Mouse (Mus musculus): ENCODE results near the gene Ceacam1. TPM values are rescaled to one million over a fixed set of nuclear protein-coding genes. Genes with fewer than 3 reads are reported as not detected.
"Not testable (repeated sequence)": the region's sequence is repeated elsewhere in the genome, so short reads cannot be mapped to it uniquely, and the experiment has no call there.

Gene Ceacam1
- 2.1 and 2.4 TPM in 2 replicates for polyA plus RNA-seq (2016; fragmentation: Nextera tagmentation; extraction: Ambion mirVana)

DNA sequence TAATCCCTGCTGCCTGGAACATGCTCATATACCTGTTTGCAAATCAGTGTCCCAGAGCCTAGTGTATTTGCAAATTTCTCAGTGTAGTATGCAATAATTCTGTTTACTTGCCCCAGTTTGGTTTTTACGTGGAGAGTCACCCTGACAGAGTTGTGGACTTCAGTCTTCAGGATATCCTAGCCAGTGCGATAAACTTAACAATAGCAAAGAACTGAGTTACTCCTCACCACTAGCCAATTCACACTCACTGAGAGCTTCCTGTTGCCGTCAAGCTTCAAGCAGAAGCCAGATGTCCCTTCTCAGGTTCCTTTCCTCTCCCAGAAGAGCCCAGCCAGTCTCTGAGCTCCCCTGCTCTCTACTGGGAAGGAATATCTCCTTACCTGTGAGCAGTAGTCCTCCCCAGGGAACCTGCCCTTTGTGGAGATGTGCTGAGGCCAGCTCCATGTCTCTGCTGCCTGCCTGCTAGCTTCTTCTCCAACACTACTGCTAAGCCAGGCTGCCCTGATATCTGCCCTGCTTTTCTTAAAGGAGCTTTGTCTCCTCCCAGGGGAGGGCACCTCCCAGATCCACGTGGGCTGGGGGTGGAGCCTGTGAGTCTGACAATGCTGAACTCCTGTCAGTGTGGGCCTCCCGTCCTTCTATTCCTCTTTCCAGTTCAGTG lies at the start of gene Ceacam1:
TSS of gene Ceacam1 (minus strand) at position 513 of the 661 bp plus-strand sequence.
- H3K4me2 ChIP-seq: 0 out of 2 replicates have a peak within 1 kb of the TSS, but pooled peaks have one; percentile 24
- not testable (repeated sequence) for H3K4me1 ChIP-seq (replicated peaks); H3K27me3 ChIP-seq (replicated peaks); H3K36me3 ChIP-seq; H3K4me3 ChIP-seq; H3K9ac ChIP-seq; H3K9me3 ChIP-seq (replicated peaks)
- 13% methylated on average over 5 of the region's 5 CpGs for WGBS
- peak; percentile 60 for ATAC-seq (ENCODE audit: insufficient number of reproducible peaks, low FRiP score)
- peak within 1 kb of the TSS; percentile 28; the same call in 1 of the 2 replicates for H3K27ac ChIP-seq (ENCODE audit: poor library complexity, severe bottlenecking)

DNA sequence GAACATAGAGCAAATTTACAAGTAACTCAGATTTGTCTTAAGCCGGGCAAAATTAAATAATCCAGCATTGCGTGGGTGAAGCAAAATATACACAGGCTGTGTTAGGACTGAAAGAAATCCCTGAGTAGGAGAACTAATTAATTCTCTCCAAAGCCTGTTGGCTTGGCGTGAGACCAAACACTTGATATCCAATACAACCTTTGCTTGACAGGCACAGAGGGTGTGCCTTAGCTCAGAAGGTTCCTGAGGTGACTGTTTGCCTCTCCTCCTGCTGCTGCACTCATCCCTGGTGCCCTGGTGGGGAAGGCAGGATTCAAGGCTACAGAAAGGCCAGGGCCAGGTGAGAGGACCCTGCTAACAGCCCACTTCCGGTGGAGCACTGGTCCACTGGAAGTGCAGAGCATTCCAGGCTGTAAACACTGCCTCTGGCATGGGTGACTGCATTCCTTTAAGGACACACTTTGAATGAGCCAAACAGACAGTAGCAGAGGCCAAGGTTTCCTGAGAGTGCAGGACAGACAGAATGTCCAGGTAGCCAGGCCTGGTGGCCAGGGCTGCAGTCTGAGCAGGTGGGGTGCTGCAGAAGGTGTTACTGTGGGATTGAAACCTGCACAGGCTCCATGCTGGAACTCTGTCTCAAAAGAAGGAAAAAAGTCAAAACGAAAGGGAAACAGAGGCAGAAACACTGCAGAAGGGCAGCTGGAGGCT lies 38.8 kb upstream of the Ceacam1 start:
- ATAC-seq (ENCODE audit: insufficient number of reproducible peaks, low FRiP score); H3K4me3 ChIP-seq; H3K9me3 ChIP-seq (replicated peaks); H3K4me1 ChIP-seq (replicated peaks); H3K4me2 ChIP-seq; H3K9ac ChIP-seq; H3K36me3 ChIP-seq; H3K27me3 ChIP-seq (replicated peaks); H3K27ac ChIP-seq (ENCODE audit: poor library complexity, severe bottlenecking): not testable (repeated sequence)
- WGBS: 70% methylated on average over 2 of the region's 5 CpGs

DNA sequence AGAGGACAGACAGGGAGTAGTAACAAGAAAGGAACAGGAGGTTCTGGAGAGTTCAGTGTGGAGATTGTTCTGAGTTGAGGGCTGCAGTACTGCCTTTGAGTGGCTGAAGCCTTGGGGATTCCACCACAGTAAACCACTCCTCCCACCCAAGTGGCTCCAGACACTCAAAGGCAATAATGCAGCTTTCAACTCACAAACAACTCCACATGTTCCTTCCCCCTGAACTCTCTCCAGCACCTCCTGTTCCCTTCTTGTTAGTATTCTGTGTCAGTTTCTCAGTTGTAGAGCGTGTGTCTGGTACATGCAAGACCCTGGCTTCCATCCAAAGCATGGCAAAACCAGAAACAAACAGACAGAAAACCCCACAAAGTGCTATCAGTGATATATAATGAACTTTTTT lies 38.3 kb upstream of the Ceacam1 start:
- H3K9ac ChIP-seq; H3K9me3 ChIP-seq (replicated peaks); H3K4me2 ChIP-seq; ATAC-seq (ENCODE audit: insufficient number of reproducible peaks, low FRiP score); H3K36me3 ChIP-seq; H3K4me1 ChIP-seq (replicated peaks); H3K4me3 ChIP-seq; H3K27me3 ChIP-seq (replicated peaks); H3K27ac ChIP-seq (ENCODE audit: poor library complexity, severe bottlenecking): not testable (repeated sequence)
- WGBS: 62% methylated on average over 1 of the region's 1 CpGs

- H3K27me3 ChIP-seq (replicated peaks): no peaks in the 10 kb centered on the region
- H3K9me3 ChIP-seq (replicated peaks): no peaks in the 10 kb centered on the region
- H3K4me3 ChIP-seq: no peak overlapping the region
- ATAC-seq (ENCODE audit: insufficient number of reproducible peaks, low FRiP score): no peak
- no peak overlapping the region for H3K4me2 ChIP-seq
- 21% methylated on average over 3 of the region's 3 CpGs for WGBS
- H3K27ac ChIP-seq (ENCODE audit: poor library complexity, severe bottlenecking): no peak overlapping the region
- H3K36me3 ChIP-seq: no peaks in the 10 kb centered on the region
- H3K9ac ChIP-seq: no peak overlapping the region
- H3K4me1 ChIP-seq (replicated peaks): no peaks in the 10 kb centered on the region
These were observed 32.5 kb upstream of the Ceacam1 start for GRCm38 (mm10) chr7:25509925-25510324.

DNA sequence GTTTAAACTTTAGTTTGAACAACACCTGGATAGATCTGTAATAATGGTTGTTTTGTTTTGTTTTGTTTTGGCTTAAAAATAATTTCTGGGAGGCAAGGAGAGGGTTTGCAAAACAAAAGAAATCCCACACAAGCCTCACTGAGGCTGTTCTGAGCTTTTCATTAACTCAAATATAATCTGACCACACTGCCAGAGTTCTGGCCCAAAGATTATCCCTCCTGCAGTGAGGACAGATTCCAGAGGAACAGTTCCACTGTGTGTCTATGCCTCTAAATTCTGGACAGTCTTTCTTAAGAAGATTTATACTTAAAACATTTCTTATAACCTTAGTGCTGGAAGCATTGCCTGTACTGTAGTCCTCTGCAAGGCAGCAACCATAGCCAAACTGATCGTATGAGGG lies 17.2 kb upstream of the Ceacam1 start:
- WGBS: 86% methylated on average over 1 of the region's 1 CpGs

DNA sequence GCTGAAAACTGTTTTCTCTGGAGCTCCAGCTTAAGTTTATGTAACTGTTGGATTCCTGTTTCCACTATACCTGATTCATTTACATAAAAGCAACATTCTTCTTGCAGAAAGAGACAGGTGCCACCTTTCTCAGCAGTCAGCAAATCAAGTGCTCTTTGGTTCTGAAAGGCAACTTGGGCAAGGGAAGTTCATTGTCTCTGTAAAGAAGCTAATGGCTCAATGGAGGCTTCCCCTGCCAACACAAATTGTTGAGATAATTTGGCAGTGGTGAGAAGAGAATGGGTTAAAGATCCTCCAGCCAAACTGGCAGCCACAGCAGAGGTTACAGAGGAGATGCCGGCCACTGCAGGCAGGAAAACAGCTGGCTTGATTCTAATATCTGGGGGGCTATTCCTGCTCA lies 13.3 kb upstream of the Ceacam1 start:
- not testable (repeated sequence) for H3K4me3 ChIP-seq; H3K9ac ChIP-seq; H3K4me2 ChIP-seq; H3K27me3 ChIP-seq (replicated peaks); H3K27ac ChIP-seq (ENCODE audit: poor library complexity, severe bottlenecking); H3K4me1 ChIP-seq (replicated peaks); ATAC-seq (ENCODE audit: insufficient number of reproducible peaks, low FRiP score); H3K36me3 ChIP-seq; H3K9me3 ChIP-seq (replicated peaks)
- no CpG with 5 or more reads among the region's 1 CpGs for WGBS

More for the DNA sequence above, 17.2 kb upstream of the Ceacam1 start:
- Histone ChIP-seq H3K36me3 (no peaks in the 10 kb centered on the region), H3K4me1 (replicated peaks) (no peaks in the 10 kb centered on the region), H3K9me3 (replicated peaks) (no peaks in the 10 kb centered on the region), H3K27me3 (replicated peaks) (no peaks in the 10 kb centered on the region), H3K27ac (ENCODE audit: poor library complexity, severe bottlenecking) (no peak overlapping the region), H3K4me2 (no peak overlapping the region), H3K4me3 (no peak overlapping the region), H3K9ac (no peak overlapping the region)
- ATAC-seq (ENCODE audit: insufficient number of reproducible peaks, low FRiP score): no peak

DNA sequence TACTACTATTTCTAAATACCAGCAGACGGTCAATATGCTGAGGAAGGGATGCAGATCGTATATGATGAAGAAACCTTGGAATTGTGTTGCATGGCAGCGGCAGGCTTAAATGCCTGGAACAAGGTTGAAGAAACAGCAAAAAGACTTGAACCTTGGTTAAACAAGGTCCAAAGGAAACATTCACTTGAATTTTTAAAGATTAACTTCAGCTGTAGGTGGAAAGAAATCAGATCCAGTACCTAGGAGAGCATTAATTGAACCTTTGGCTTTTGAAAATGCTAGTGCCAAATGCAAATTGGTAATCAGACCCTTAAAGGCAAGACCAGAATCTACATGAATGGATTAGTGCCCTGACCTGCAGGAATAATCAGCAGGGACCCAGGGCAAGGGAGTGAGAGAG lies 12.0 kb upstream of the Ceacam1 start:
- H3K9me3 ChIP-seq (replicated peaks); H3K27ac ChIP-seq (ENCODE audit: poor library complexity, severe bottlenecking); H3K4me3 ChIP-seq; ATAC-seq (ENCODE audit: insufficient number of reproducible peaks, low FRiP score); H3K4me1 ChIP-seq (replicated peaks); H3K27me3 ChIP-seq (replicated peaks); H3K36me3 ChIP-seq; H3K4me2 ChIP-seq; H3K9ac ChIP-seq: not testable (repeated sequence)
- 84% methylated on average over 3 of the region's 3 CpGs for WGBS

GRCm38 (mm10) chr7:25486186-25486585 lies 8.8 kb upstream of the Ceacam1 start:
- no peak overlapping the region for H3K27ac ChIP-seq (ENCODE audit: poor library complexity, severe bottlenecking)
- no peak overlapping the region for H3K4me3 ChIP-seq
- H3K9me3 ChIP-seq (replicated peaks): no peaks in the 10 kb centered on the region
- no peaks in the 10 kb centered on the region for H3K4me1 ChIP-seq (replicated peaks)
- no peaks in the 10 kb centered on the region for H3K27me3 ChIP-seq (replicated peaks)
- no peaks in the 10 kb centered on the region for H3K36me3 ChIP-seq
- 20% methylated on average over 1 of the region's 1 CpGs for WGBS
- ATAC-seq (ENCODE audit: insufficient number of reproducible peaks, low FRiP score): no peak
- H3K4me2 ChIP-seq: no peak overlapping the region
- H3K9ac ChIP-seq: no peak overlapping the region

DNA sequence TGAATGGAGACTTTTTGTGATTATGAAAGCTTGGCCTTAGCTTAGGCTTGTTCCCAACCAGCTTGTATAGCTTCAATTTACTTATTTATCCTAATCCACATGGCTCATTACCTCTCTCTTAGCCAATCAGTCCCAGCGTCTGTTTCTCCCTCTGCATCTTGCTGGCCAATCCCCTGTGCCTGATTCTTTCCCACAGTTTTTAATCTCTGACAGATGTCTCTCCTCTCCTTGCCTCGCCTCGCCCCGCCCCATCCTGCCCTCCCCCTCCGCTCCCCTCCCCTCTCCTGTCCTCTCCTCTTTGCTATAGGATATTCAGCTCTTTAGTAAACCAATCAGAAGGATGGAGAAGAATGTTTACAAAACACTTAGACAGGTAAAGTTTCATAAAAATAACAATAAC lies 7.7 kb upstream of the Ceacam1 start:
- no peak for ATAC-seq (ENCODE audit: insufficient number of reproducible peaks, low FRiP score)
- H3K27me3 ChIP-seq (replicated peaks): no peaks in the 10 kb centered on the region
- no peak overlapping the region for H3K4me2 ChIP-seq
- H3K27ac ChIP-seq (ENCODE audit: poor library complexity, severe bottlenecking): no peak overlapping the region
- H3K4me3 ChIP-seq: no peak overlapping the region
- no peaks in the 10 kb centered on the region for H3K36me3 ChIP-seq
- no peak overlapping the region for H3K9ac ChIP-seq
- no peaks in the 10 kb centered on the region for H3K4me1 ChIP-seq (replicated peaks)
- WGBS: 58% methylated on average over 5 of the region's 5 CpGs
- no peaks in the 10 kb centered on the region for H3K9me3 ChIP-seq (replicated peaks)

GRCm38 (mm10) chr7:25483133-25483735 lies 5.8 kb upstream of the Ceacam1 start:
- Histone ChIP-seq H3K4me1 (replicated peaks) (no peaks in the 10 kb centered on the region), H3K4me3 (no peak overlapping the region), H3K27me3 (replicated peaks) (no peaks in the 10 kb centered on the region), H3K9ac (no peak overlapping the region), H3K4me2 (no peak overlapping the region), H3K36me3 (no peaks in the 10 kb centered on the region), H3K27ac (ENCODE audit: poor library complexity, severe bottlenecking) (no peak overlapping the region), H3K9me3 (replicated peaks) (no peaks in the 10 kb centered on the region)
- WGBS: 67% methylated on average over 8 of the region's 8 CpGs
- no peak for ATAC-seq (ENCODE audit: insufficient number of reproducible peaks, low FRiP score)

DNA sequence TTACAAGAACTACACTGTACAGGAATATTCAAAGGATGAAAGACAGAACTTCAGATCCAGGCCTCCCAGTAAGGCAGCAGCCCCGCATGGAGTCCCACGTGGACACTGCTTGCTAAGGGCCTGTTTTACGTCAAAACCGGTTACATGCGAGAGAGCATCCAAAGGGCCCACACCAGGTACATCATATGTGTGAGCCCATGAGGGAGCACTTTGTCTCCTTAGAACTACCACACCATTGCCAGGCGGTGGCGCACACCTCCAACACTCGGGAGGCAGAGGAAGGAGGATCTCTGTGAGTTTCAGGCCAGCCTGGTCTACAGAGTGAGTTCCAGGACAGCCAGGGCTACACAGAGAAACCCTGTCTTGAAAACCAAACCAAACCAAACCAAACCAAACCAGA lies 3.4 kb upstream of the Ceacam1 start:
- H3K27me3 ChIP-seq (replicated peaks); H3K27ac ChIP-seq (ENCODE audit: poor library complexity, severe bottlenecking); H3K4me3 ChIP-seq; ATAC-seq (ENCODE audit: insufficient number of reproducible peaks, low FRiP score); H3K4me1 ChIP-seq (replicated peaks); H3K4me2 ChIP-seq; H3K9ac ChIP-seq; H3K9me3 ChIP-seq (replicated peaks); H3K36me3 ChIP-seq: not testable (repeated sequence)
- WGBS: 56% methylated on average over 8 of the region's 8 CpGs

All from heart, embryonic 12.5 days (tissue).